Mouse (Mus musculus) lung, embryonic 15.5 days (tissue): Measurements from ENCODE around the gene Tgfbr3l. TPM values are rescaled to one million over a fixed set of nuclear protein-coding genes. Genes with fewer than 3 reads are reported as not detected.

Experiments used
- ATAC-seq: fragments of 200-750 bp; cut with Nextera tagmentation; 2 replicates; pipeline ENCODE4 v1.8.0; 2017; ENCODE audit warnings: moderate number of reproducible peaks, borderline replicate concordance; ENCODE audit not compliant: low FRiP score, low TSS enrichment; ENCODE audit errors: extremely low read depth
- H3K27ac ChIP-seq: fragments of 300-500 bp; sonication (generic); 2 replicates; pipeline ENCODE4 v1.5.1; 2015; ENCODE audit warnings: moderate library complexity, mild to moderate bottlenecking, inconsistent platforms
- H3K27me3 ChIP-seq: fragments of 300-500 bp; sonication (generic); 2 replicates; pipeline ENCODE4 v1.6.1; 2015; ENCODE audit warnings: inconsistent platforms
- H3K36me3 ChIP-seq: fragments of 300-500 bp; sonication (generic); 2 replicates; pipeline ENCODE4 v1.6.1; 2015; ENCODE audit warnings: inconsistent platforms
- H3K4me1 ChIP-seq: fragments of 300-500 bp; sonication (generic); 2 replicates; pipeline ENCODE4 v1.6.1; 2015; ENCODE audit warnings: inconsistent platforms
- H3K4me2 ChIP-seq: fragments of 300-500 bp; sonication (generic); 2 replicates; pipeline ENCODE4 v1.6.1; 2015; ENCODE audit warnings: inconsistent platforms, mild to moderate bottlenecking, moderate library complexity
- H3K4me3 ChIP-seq: fragments of 300-500 bp; sonication (generic); 2 replicates; pipeline ENCODE4 v1.5.1; 2015; ENCODE audit warnings: mild to moderate bottlenecking, inconsistent platforms
- H3K9ac ChIP-seq: fragments of 300-500 bp; sonication (generic); 2 replicates; pipeline ENCODE4 v1.6.1; 2015; ENCODE audit warnings: inconsistent platforms
- H3K9me3 ChIP-seq: fragments of 300-500 bp; sonication (generic); 2 replicates; pipeline ENCODE4 v1.6.1; 2016; ENCODE audit warnings: inconsistent platforms
- WGBS: fragments of 180-500 bp; shearing (Covaris S2); methylation state at CpG from one replicate; pipeline ENCODE4 v1.1.7; 2015; 5-methylcytosine and 5-hydroxymethylcytosine counted together
- polyA plus RNA-seq: library from polyadenylated mRNA; unstranded; fragments of >200 nt; fragmentation: Nextera tagmentation; extraction: Ambion mirVana; gene quantifications from 2 replicates; pipeline ENCODE4 v1.2.1, GENCODE M21; 2015

The Tgfbr3l gene
- polyA plus RNA-seq, 1 experiment from 2014 or later: 3.4 TPM

DNA sequence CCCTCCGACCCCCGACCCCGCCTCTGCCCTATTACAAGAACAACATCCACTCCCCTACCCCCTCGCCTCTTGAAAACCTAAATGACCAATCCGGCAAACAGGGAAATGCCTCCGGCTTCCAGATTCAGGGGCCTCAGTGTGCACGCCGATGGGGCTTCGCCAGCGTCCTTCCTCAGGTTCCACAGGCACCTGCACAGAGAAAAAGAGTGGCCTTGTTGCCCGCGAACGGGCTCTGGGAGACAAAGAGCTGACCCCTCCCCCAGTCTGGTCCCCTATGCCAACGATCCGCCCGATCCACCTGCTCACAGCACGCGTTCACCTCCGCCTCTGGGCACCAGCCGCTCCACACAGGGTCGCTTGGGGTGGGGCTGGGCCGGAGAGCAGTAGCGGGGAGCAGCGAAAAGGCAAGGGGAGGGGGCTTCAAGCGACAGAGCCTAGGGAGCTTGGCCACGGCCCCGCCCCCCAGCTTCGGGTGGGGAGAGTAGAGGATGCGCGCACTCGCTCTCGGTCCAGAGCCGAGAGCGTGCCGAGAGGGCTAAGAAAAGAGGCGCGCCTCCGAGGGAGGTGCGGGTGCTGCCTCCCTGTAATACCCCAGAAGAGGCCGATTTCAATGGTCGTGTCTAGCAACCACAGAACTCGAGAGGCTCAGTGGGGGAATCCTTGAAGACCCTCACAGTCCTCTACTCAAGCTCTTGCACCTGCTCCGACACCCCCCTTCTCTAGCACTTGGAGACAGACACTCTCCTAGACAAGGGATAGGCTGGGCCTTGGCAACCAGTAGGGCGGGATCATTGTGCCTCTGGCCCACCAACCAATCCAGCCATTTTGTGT lies 31.0 kb upstream of the Tgfbr3l start, which contains the start of gene Prr36:
Gene Prr36, minus strand, starts transcription at position 669 of the 831 bp plus-strand sequence.
- Histone ChIP-seq H3K9me3 (no peaks in the 10 kb centered on the region), H3K4me1 (peaks cover 36% of the 10 kb centered on the region), H3K27me3 (peaks cover 36% of the 10 kb centered on the region), H3K27ac (peak within 1 kb of the TSS; percentile 31; the same call in 1 of the 2 replicates), H3K4me3 (peak within 1 kb of the TSS; percentile 49), H3K36me3 (no peaks in the 10 kb centered on the region), H3K9ac (peak within 1 kb of the TSS; percentile 60), H3K4me2 (peak within 1 kb of the TSS; percentile 67)
- ATAC-seq: peak; percentile 19; the same call in 1 of the 2 replicates
- 2% methylated on average over 44 of the region's 44 CpGs for WGBS

- WGBS: 85% methylated on average over 3 of the region's 3 CpGs
- no peak for ATAC-seq
- peaks cover 36% of the 10 kb centered on the region for H3K27me3 ChIP-seq
- no peaks in the 10 kb centered on the region for H3K9me3 ChIP-seq
- H3K9ac ChIP-seq: no peak overlapping the region
- H3K4me2 ChIP-seq: no peak overlapping the region
- no peaks in the 10 kb centered on the region for H3K36me3 ChIP-seq
- H3K4me3 ChIP-seq: no peak overlapping the region
- H3K27ac ChIP-seq: no peak overlapping the region
- peaks cover 21% of the 10 kb centered on the region for H3K4me1 ChIP-seq
These were observed 28.4 kb upstream of the Tgfbr3l start for GRCm38 (mm10) chr8:4219617-4220016.

DNA sequence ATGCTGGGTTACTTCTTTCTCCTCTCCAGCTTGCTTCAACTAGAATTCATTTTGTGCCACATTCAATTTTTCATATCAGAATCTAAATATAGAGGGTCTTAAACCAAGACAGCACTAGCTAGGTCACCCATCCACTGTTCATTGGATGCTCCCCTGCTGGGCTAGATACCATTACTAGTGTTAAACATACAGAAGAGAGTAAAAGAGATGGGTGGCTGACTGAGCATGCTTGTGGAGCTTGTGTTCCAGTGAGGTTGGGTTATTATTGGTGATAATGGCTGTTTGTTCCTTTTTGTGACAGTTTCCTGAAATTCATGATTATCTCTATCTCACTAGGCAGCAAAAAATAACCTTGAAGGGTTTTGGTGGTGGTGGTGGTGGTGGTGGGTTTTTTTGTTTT lies 26.0 kb upstream of the Tgfbr3l start:
- ATAC-seq: no peak
- Histone ChIP-seq H3K4me1 (no peaks in the 10 kb centered on the region; the same call in 1 of the 2 replicates), H3K27ac (no peak overlapping the region), H3K9ac (no peak overlapping the region), H3K27me3 (peaks cover 27% of the 10 kb centered on the region), H3K9me3 (no peaks in the 10 kb centered on the region), H3K36me3 (no peaks in the 10 kb centered on the region), H3K4me2 (no peak overlapping the region), H3K4me3 (no peak overlapping the region)

DNA sequence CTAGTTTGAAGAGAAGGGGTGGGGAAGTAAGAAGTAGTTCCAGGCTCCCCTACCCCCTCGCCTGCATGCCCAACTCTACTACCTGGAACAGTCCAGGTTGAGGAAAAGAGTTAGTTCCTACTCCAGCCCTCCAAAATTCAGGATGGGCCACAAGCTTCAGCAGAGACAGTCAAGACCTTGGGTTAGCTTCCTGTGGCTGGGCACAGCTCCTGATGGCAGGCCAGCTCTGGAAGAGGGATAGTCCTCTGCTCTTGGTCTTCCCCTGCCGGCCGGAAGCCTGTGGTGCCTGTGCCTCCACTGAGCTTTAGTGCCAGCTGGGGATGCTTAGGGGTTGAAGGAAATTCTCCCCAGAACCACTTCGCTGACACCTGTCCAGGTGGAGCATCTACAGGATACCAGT lies 21.7 kb upstream of the Tgfbr3l start:
- Histone ChIP-seq H3K27ac (no peak overlapping the region), H3K27me3 (peaks cover 14% of the 10 kb centered on the region; the same call in 1 of the 2 replicates), H3K4me2 (peak overlapping the region; percentile 67), H3K4me1 (peaks cover 7% of the 10 kb centered on the region; the same call in 1 of the 2 replicates), H3K36me3 (no peaks in the 10 kb centered on the region), H3K9ac (peak overlapping the region; percentile 47), H3K4me3 (peak overlapping the region; percentile 43), H3K9me3 (no peaks in the 10 kb centered on the region)
- 30% methylated on average over 4 of the region's 4 CpGs for WGBS
- ATAC-seq: 0 out of 2 replicates have a peak, but pooled peaks have one; percentile 15

DNA sequence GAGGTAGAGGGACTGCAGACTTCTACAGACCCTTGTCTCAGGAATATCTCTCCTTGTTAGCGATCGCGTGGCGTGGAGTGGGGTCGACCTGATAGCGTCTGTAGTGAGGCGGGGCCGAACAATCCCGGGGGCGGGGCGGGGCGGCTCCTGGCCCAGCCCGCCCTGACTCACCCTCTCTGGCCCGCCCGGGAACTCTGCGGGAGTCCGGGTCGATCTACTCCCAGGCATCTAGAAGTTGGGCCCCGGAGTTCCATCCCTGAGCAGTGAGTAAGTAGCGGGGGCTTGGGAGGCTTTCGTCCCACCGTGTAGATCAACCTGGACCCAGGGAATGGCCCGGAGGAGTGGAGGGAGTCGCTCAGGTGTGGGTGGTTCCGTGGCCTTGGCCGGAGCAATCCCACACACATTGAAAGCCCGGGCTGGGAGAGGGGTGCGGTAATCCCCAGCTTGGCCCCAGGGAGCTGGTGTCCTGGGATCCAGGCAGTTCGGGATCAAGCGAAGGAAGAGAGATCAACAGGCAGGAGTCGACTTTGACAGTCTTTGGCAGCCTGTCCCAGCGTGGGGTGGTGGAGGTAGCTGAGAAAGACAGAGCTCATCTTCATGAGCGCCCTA lies 21.2 kb upstream of the Tgfbr3l start, which contains the start of gene Lrrc8e:
Gene Lrrc8e, plus strand, starts transcription at position 89 of the 609 bp plus-strand sequence.
- Histone ChIP-seq H3K9me3 (no peaks in the 10 kb centered on the region), H3K4me2 (peak within 1 kb of the TSS; percentile 67), H3K36me3 (no peaks in the 10 kb centered on the region), H3K27me3 (peaks cover 14% of the 10 kb centered on the region; the same call in 1 of the 2 replicates), H3K4me3 (peak within 1 kb of the TSS; percentile 43), H3K4me1 (peaks cover 7% of the 10 kb centered on the region; the same call in 1 of the 2 replicates), H3K9ac (peak within 1 kb of the TSS; percentile 47), H3K27ac (no peak within 1 kb of the TSS)
- ATAC-seq: peak; percentile 74
- 4% methylated on average over 33 of the region's 33 CpGs for WGBS

GRCm38 (mm10) chr8:4227919-4228318 lies 20.1 kb upstream of the Tgfbr3l start:
- 95% methylated on average over 4 of the region's 4 CpGs for WGBS
- Histone ChIP-seq H3K36me3 (no peaks in the 10 kb centered on the region), H3K9ac (no peak overlapping the region), H3K4me1 (peaks cover 7% of the 10 kb centered on the region; the same call in 1 of the 2 replicates), H3K4me3 (no peak overlapping the region), H3K9me3 (no peaks in the 10 kb centered on the region), H3K27ac (no peak overlapping the region), H3K27me3 (peaks cover 14% of the 10 kb centered on the region; the same call in 1 of the 2 replicates), H3K4me2 (no peak overlapping the region)
- no peak for ATAC-seq

GRCm38 (mm10) chr8:4229784-4230183 lies 18.2 kb upstream of the Tgfbr3l start:
- Histone ChIP-seq H3K36me3 (no peaks in the 10 kb centered on the region), H3K9me3 (no peaks in the 10 kb centered on the region), H3K4me3 (no peak overlapping the region), H3K4me2 (no peak overlapping the region), H3K27ac (no peak overlapping the region), H3K27me3 (peaks cover 14% of the 10 kb centered on the region; the same call in 1 of the 2 replicates), H3K4me1 (peaks cover 7% of the 10 kb centered on the region; the same call in 1 of the 2 replicates), H3K9ac (no peak overlapping the region)
- no peak for ATAC-seq
- 58% methylated on average over 5 of the region's 5 CpGs for WGBS

- Histone ChIP-seq H3K9me3 (no peaks in the 10 kb centered on the region), H3K4me2 (no peak overlapping the region), H3K36me3 (no peaks in the 10 kb centered on the region), H3K4me3 (no peak overlapping the region), H3K9ac (no peak overlapping the region), H3K4me1 (peaks cover 7% of the 10 kb centered on the region; the same call in 1 of the 2 replicates), H3K27me3 (peaks cover 14% of the 10 kb centered on the region; the same call in 1 of the 2 replicates), H3K27ac (no peak overlapping the region)
- ATAC-seq: peak; percentile 52; the same call in 1 of the 2 replicates
- 44% methylated on average over 10 of the region's 10 CpGs for WGBS
These were observed 17.2 kb upstream of the Tgfbr3l start for GRCm38 (mm10) chr8:4230612-4231351.

GRCm38 (mm10) chr8:4237814-4238433 lies 10.1 kb upstream of the Tgfbr3l start:
- Histone ChIP-seq H3K9ac (peak overlapping the region; percentile 74), H3K4me3 (peak overlapping the region; percentile 83), H3K4me1 (peaks cover 28% of the 10 kb centered on the region), H3K9me3 (no peaks in the 10 kb centered on the region), H3K27me3 (no peaks in the 10 kb centered on the region), H3K4me2 (peak overlapping the region; percentile 66), H3K27ac (peak overlapping the region; percentile 92), H3K36me3 (peaks cover 8% of the 10 kb centered on the region; the same call in 1 of the 2 replicates)
- no peak for ATAC-seq
- WGBS: 13% methylated on average over 15 of the region's 15 CpGs

- Histone ChIP-seq H3K9me3 (no peaks in the 10 kb centered on the region), H3K9ac (peak within 1 kb of the TSS; percentile 74), H3K4me1 (peaks cover 28% of the 10 kb centered on the region), H3K36me3 (peaks cover 14% of the 10 kb centered on the region), H3K4me2 (peak within 1 kb of the TSS; percentile 66), H3K4me3 (peak within 1 kb of the TSS; percentile 83), H3K27ac (peak within 1 kb of the TSS; percentile 92), H3K27me3 (no peaks in the 10 kb centered on the region)
- peak; percentile 95 for ATAC-seq
- WGBS: under 1% methylated on average over 58 of the region's 71 CpGs
These were observed 9.4 kb upstream of the Tgfbr3l start, which contains the start of the genes Map2k7 and Gm49320 for GRCm38 (mm10) chr8:4238434-4239192. Gene Map2k7 (plus strand): TSS chr8:4238740. Gene Gm49320 (plus strand): TSS chr8:4238865.
